Mouse (Mus musculus) olfactory bulb, adult 2 months (tissue): ENCODE measurements around the gene Ap2m1. TPM values are rescaled to one million over a fixed set of nuclear protein-coding genes. Genes with fewer than 3 reads are reported as not detected.

Experiments used
- H3K27ac ChIP-seq: fragments of 200-500 bp; 2 replicates; pipeline ENCODE4 v1.5.1; 2012; ENCODE audit warnings: low read depth, low read length; ENCODE audit not compliant: insufficient read depth
- H3K4me1 ChIP-seq: fragments of 200-500 bp; 2 replicates; pipeline ENCODE4 v1.6.1; 2012; ENCODE audit warnings: low read length; ENCODE audit not compliant: control insufficient read depth, insufficient read depth
- H3K4me3 ChIP-seq: fragments of 200-500 bp; 2 replicates; pipeline ENCODE4 v1.5.1; 2012; ENCODE audit warnings: mild to moderate bottlenecking, low read depth, low read length, moderate library complexity; ENCODE audit not compliant: insufficient read depth
- CTCF ChIP-seq: fragments of 200-500 bp; IDR thresholded peaks from 2 replicates; pipeline ENCODE4 v1.5.1; 2012; ENCODE audit warnings: low read depth, mild to moderate bottlenecking, low read length, moderate library complexity; ENCODE audit not compliant: insufficient read depth
- POLR2A ChIP-seq: fragments of 200-500 bp; IDR thresholded peaks from 2 replicates; pipeline ENCODE4 v1.6.1; 2012; ENCODE audit warnings: mild to moderate bottlenecking, low read depth, low read length, moderate library complexity; ENCODE audit not compliant: insufficient read depth
- WGBS: fragments of 180-500 bp; shearing (Covaris S2); methylation state at CpG from one replicate; pipeline ENCODE4 v1.1.7; 2018; 5-methylcytosine and 5-hydroxymethylcytosine counted together
- polyA plus RNA-seq: library from polyadenylated mRNA; stranded (reverse); fragments of >200 nt; gene quantifications from 2 replicates; pipeline ENCODE4 v1.2.4, GENCODE M21; 2012; ENCODE audit warnings: low replicate concordance; ENCODE audit not compliant: missing spikeins, insufficient read depth, insufficient read length

Ap2m1 gene
- polyA plus RNA-seq, 1 experiment = 992 TPM

GRCm38 (mm10) chr16:20537601-20538320 is 2.5 kb downstream of the Ap2m1 start:
- no peak for TF ChIP-seq CTCF
- TF ChIP-seq POLR2A = no peak
- Histone ChIP-seq H3K27ac (no peak overlapping the region), H3K4me3 (peak overlapping the region; percentile 42), H3K4me1 (peaks cover 14% of the 10 kb centered on the region)
- WGBS = 21% methylated on average over 6 of the region's 6 CpGs

GRCm38 (mm10) chr16:20539649-20540048 is 4.4 kb downstream of the Ap2m1 start:
- no peak for TF ChIP-seq CTCF
- TF ChIP-seq POLR2A = no peak
- WGBS = 73% methylated on average over 3 of the region's 3 CpGs
- no peak overlapping the region for H3K4me3 ChIP-seq
- H3K27ac ChIP-seq = no peak overlapping the region
- H3K4me1 ChIP-seq = peaks cover 14% of the 10 kb centered on the region

GRCm38 (mm10) chr16:20540438-20540837 is 5.2 kb downstream of the Ap2m1 start:
- no peak overlapping the region for H3K27ac ChIP-seq
- WGBS = 83% methylated on average over 4 of the region's 4 CpGs
- H3K4me3 ChIP-seq = no peak overlapping the region
- TF ChIP-seq POLR2A = no peak
- TF ChIP-seq CTCF = no peak
- peaks cover 14% of the 10 kb centered on the region for H3K4me1 ChIP-seq

GRCm38 (mm10) chr16:20545696-20546095 is 10.4 kb downstream of the Ap2m1 start:
- no peak overlapping the region for H3K27ac ChIP-seq
- peaks cover 3% of the 10 kb centered on the region; the same call in 1 of the 2 replicates for H3K4me1 ChIP-seq
- no peak overlapping the region for H3K4me3 ChIP-seq
- TF ChIP-seq POLR2A (no peak), CTCF (no peak)
- 90% methylated on average over 10 of the region's 10 CpGs for WGBS

- TF ChIP-seq CTCF (no peak), POLR2A (no peak)
- 52% methylated on average over 5 of the region's 5 CpGs for WGBS
- H3K4me3 ChIP-seq = no peak overlapping the region
- peaks cover 3% of the 10 kb centered on the region; the same call in 1 of the 2 replicates for H3K4me1 ChIP-seq
- H3K27ac ChIP-seq = no peak overlapping the region
These were observed 12.1 kb downstream of the Ap2m1 start for GRCm38 (mm10) chr16:20547423-20547822.

GRCm38 (mm10) chr16:20548096-20548948 is 13.0 kb downstream of the Ap2m1 start, which contains the start of gene Abcf3:
TSS of gene Abcf3 (plus strand) at chr16:20548577.
- Histone ChIP-seq H3K4me3 (peak within 1 kb of the TSS; percentile 80), H3K4me1 (peaks cover 3% of the 10 kb centered on the region; the same call in 1 of the 2 replicates), H3K27ac (no peak within 1 kb of the TSS)
- no peak for TF ChIP-seq CTCF
- TF ChIP-seq POLR2A = peak; percentile 69; the same call in 1 of the 2 replicates
- WGBS = under 1% methylated on average over 56 of the region's 56 CpGs

GRCm38 (mm10) chr16:20549161-20549560 is 13.9 kb downstream of the Ap2m1 start:
- 46% methylated on average over 9 of the region's 9 CpGs for WGBS

GRCm38 (mm10) chr16:20551691-20552090 is 16.4 kb downstream of the Ap2m1 start:
- no peak overlapping the region for H3K4me3 ChIP-seq
- no peak for TF ChIP-seq POLR2A
- no peak for TF ChIP-seq CTCF
- H3K4me1 ChIP-seq = peaks cover 3% of the 10 kb centered on the region; the same call in 1 of the 2 replicates
- WGBS = 95% methylated on average over 5 of the region's 5 CpGs
- no peak overlapping the region for H3K27ac ChIP-seq

More at GRCm38 (mm10) chr16:20549161-20549560, 13.9 kb downstream of the Ap2m1 start:
- TF ChIP-seq POLR2A = no peak
- no peak for TF ChIP-seq CTCF
- peaks cover 3% of the 10 kb centered on the region; the same call in 1 of the 2 replicates for H3K4me1 ChIP-seq
- no peak overlapping the region for H3K27ac ChIP-seq
- peak overlapping the region; percentile 80 for H3K4me3 ChIP-seq

GRCm38 (mm10) chr16:20552594-20552993 is 17.3 kb downstream of the Ap2m1 start:
- WGBS = 61% methylated on average over 1 of the region's 1 CpGs
- H3K4me1 ChIP-seq = peaks cover 3% of the 10 kb centered on the region; the same call in 1 of the 2 replicates
- TF ChIP-seq CTCF (no peak), POLR2A (no peak)
- no peak overlapping the region for H3K27ac ChIP-seq
- no peak overlapping the region for H3K4me3 ChIP-seq

GRCm38 (mm10) chr16:20555000-20555399 is 19.7 kb downstream of the Ap2m1 start:
- Histone ChIP-seq H3K4me3 (no peak overlapping the region), H3K27ac (no peak overlapping the region), H3K4me1 (no peaks in the 10 kb centered on the region)
- 86% methylated on average over 6 of the region's 6 CpGs for WGBS
- TF ChIP-seq POLR2A (no peak), CTCF (no peak)
